Mouse (Mus musculus) forebrain, embryonic 15.5 days (tissue): Measurements from ENCODE around the gene Tnfaip2. TPM values are rescaled to one million over a fixed set of nuclear protein-coding genes. Genes with fewer than 3 reads are reported as not detected.

Source experiments
- ATAC-seq: fragments of 200-750 bp; cut with Nextera tagmentation; replicated peaks from 2 replicates; pipeline ENCODE4 v1.8.0; 2017; ENCODE audit warnings: mild to moderate bottlenecking, moderate TSS enrichment, moderate library complexity
- H3K27ac ChIP-seq: fragments of 300-500 bp; sonication (generic); replicated peaks from 2 replicates; pipeline ENCODE4 v1.5.1; 2015; ENCODE audit warnings: mild to moderate bottlenecking, inconsistent platforms
- H3K27me3 ChIP-seq: fragments of 300-500 bp; sonication (generic); 2 replicates; pipeline ENCODE4 v1.6.1; 2015; ENCODE audit warnings: inconsistent platforms
- H3K36me3 ChIP-seq: fragments of 300-500 bp; sonication (generic); 2 replicates; pipeline ENCODE4 v1.6.1; 2015; ENCODE audit warnings: mild to moderate bottlenecking, inconsistent platforms
- H3K4me1 ChIP-seq: fragments of 300-500 bp; sonication (generic); 2 replicates; pipeline ENCODE4 v1.6.1; 2015; ENCODE audit warnings: inconsistent platforms
- H3K4me2 ChIP-seq: fragments of 300-500 bp; sonication (generic); replicated peaks from 2 replicates; pipeline ENCODE4 v1.6.1; 2015; ENCODE audit warnings: mild to moderate bottlenecking, inconsistent platforms
- H3K4me3 ChIP-seq: fragments of 300-500 bp; sonication (generic); 2 replicates; pipeline ENCODE4 v1.5.1; 2015; ENCODE audit warnings: mild to moderate bottlenecking, inconsistent platforms
- H3K9ac ChIP-seq: fragments of 300-500 bp; sonication (generic); replicated peaks from 2 replicates; pipeline ENCODE4 v1.6.1; 2015; ENCODE audit warnings: mild to moderate bottlenecking, inconsistent platforms
- H3K9me3 ChIP-seq: fragments of 300-500 bp; sonication (generic); 2 replicates; pipeline ENCODE4 v1.6.1; 2016; ENCODE audit warnings: inconsistent platforms
- WGBS: fragments of 180-500 bp; shearing (Covaris S2); methylation state at CpG from one replicate; pipeline ENCODE4 v1.1.7; 2015; ENCODE audit warnings: mixed read lengths; 5-methylcytosine and 5-hydroxymethylcytosine counted together
- polyA plus RNA-seq: library from polyadenylated mRNA; unstranded; fragments of >200 nt; fragmentation: Nextera tagmentation; extraction: Ambion mirVana; gene quantifications from 2 replicates; pipeline ENCODE4 v1.2.1, GENCODE M21; 2015

Gene Tnfaip2
- polyA plus RNA-seq, 1 experiment from 2014 or later = 0.51 TPM

- Histone ChIP-seq H3K4me2 (peak overlapping the region; percentile 79), H3K9ac (peak overlapping the region; percentile 55), H3K27me3 (peaks cover 60% of the 10 kb centered on the region), H3K9me3 (no peaks in the 10 kb centered on the region), H3K4me1 (peaks cover 32% of the 10 kb centered on the region), H3K27ac (no peak overlapping the region), H3K4me3 (peak overlapping the region; percentile 43), H3K36me3 (no peaks in the 10 kb centered on the region)
- peak; percentile 45; the same call in 1 of the 2 replicates for ATAC-seq
- WGBS = 1% methylated on average over 40 of the region's 40 CpGs
These were observed 13.0 kb upstream of the Tnfaip2 start for GRCm38 (mm10) chr12:111428961-111429911.

- Histone ChIP-seq H3K4me3 (peak overlapping the region; percentile 43), H3K27me3 (peaks cover 54% of the 10 kb centered on the region), H3K9me3 (no peaks in the 10 kb centered on the region), H3K4me1 (peaks cover 36% of the 10 kb centered on the region), H3K27ac (no peak overlapping the region), H3K4me2 (peak overlapping the region; percentile 79), H3K9ac (no peak overlapping the region), H3K36me3 (no peaks in the 10 kb centered on the region)
- WGBS = 16% methylated on average over 27 of the region's 27 CpGs
- no peak for ATAC-seq
These were observed 12.0 kb upstream of the Tnfaip2 start for GRCm38 (mm10) chr12:111430049-111430867.

GRCm38 (mm10) chr12:111430868-111431817 is 11.1 kb upstream of the Tnfaip2 start:
- H3K4me1 ChIP-seq = peaks cover 32% of the 10 kb centered on the region
- 29% methylated on average over 14 of the region's 14 CpGs for WGBS
- H3K9me3 ChIP-seq = no peaks in the 10 kb centered on the region
- no peak overlapping the region for H3K9ac ChIP-seq
- no peaks in the 10 kb centered on the region for H3K36me3 ChIP-seq
- H3K27ac ChIP-seq = no peak overlapping the region
- ATAC-seq = no peak
- no peak overlapping the region for H3K4me3 ChIP-seq
- H3K27me3 ChIP-seq = peaks cover 47% of the 10 kb centered on the region
- H3K4me2 ChIP-seq = no peak overlapping the region

- Histone ChIP-seq H3K27ac (no peak overlapping the region), H3K27me3 (peaks cover 47% of the 10 kb centered on the region), H3K9ac (no peak overlapping the region), H3K4me2 (no peak overlapping the region), H3K9me3 (no peaks in the 10 kb centered on the region), H3K36me3 (no peaks in the 10 kb centered on the region), H3K4me3 (no peak overlapping the region), H3K4me1 (peaks cover 31% of the 10 kb centered on the region)
- WGBS = 32% methylated on average over 4 of the region's 4 CpGs
- ATAC-seq = no peak
These were observed 10.2 kb upstream of the Tnfaip2 start for GRCm38 (mm10) chr12:111432097-111432496.

DNA sequence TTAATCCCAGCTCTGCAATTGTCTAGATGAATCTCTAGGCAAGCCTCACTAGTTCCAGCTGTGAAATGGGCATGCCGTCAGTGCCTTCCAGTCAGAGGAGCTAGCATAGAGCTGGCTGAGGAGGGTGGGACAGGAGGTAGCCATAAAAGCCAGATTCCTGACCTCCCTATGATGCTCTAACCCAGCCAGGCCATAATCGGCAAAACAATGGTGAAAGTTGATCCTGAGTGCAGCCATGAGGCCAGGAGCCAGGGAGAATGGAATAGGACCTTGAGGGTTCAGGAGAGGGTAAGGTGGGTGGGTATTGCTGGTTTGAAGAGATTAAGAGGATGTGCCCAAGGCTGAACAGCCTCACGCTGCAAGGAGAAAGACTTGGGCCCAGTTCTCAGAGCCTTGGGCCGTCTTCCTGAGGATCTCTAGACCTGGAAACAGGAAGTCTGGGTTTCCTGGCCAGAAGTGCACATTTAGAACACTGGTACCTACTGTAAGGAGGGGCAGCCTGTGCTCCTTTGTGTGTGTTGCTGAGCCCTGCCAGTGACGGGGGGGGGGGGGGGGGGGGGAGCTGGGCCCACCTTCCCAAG is 9.4 kb upstream of the Tnfaip2 start:
- Histone ChIP-seq H3K9me3 (no peaks in the 10 kb centered on the region), H3K36me3 (no peaks in the 10 kb centered on the region), H3K9ac (no peak overlapping the region), H3K27ac (no peak overlapping the region), H3K4me1 (peaks cover 26% of the 10 kb centered on the region), H3K27me3 (peaks cover 45% of the 10 kb centered on the region), H3K4me3 (no peak overlapping the region), H3K4me2 (no peak overlapping the region)
- no peak for ATAC-seq
- WGBS = 47% methylated on average over 5 of the region's 5 CpGs

DNA sequence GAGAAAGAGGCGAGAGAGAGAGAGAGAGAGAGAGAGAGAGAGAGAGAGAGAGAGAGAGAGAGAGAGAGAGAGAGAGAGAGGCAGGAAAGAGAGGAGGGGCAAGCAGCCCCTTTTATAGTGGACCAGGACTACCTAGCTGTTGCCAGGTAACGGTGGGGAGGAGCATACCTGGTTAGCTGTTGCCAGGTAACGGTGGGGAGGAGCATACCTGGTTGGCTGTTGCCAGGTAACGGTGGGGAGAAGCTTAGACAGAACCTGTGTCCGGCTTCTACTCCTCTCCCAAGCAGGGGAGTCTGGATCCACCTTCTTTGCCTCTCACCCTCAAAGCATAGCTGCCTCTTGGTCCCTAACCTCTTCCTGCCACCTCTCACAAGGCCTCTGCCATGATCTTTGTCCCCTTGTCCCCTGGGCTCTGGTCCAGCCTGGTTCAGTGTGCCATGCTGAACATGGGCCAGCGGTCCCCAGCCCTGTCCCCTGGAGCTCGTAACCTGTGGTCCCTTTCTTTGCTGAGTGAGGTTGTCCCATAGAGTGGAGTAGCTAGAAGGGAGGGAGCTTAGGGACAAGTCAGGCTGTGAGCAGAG is 8.0 kb upstream of the Tnfaip2 start:
- Histone ChIP-seq H3K4me1 (peaks cover 12% of the 10 kb centered on the region), H3K27me3 (peaks cover 37% of the 10 kb centered on the region), H3K4me3 (no peak overlapping the region), H3K4me2 (no peak overlapping the region; the same call in 1 of the 2 replicates), H3K27ac (peak overlapping the region; percentile 70), H3K9me3 (no peaks in the 10 kb centered on the region), H3K9ac (no peak overlapping the region), H3K36me3 (no peaks in the 10 kb centered on the region)
- WGBS = 24% methylated on average over 6 of the region's 7 CpGs
- ATAC-seq = no peak; the same call in 1 of the 2 replicates

DNA sequence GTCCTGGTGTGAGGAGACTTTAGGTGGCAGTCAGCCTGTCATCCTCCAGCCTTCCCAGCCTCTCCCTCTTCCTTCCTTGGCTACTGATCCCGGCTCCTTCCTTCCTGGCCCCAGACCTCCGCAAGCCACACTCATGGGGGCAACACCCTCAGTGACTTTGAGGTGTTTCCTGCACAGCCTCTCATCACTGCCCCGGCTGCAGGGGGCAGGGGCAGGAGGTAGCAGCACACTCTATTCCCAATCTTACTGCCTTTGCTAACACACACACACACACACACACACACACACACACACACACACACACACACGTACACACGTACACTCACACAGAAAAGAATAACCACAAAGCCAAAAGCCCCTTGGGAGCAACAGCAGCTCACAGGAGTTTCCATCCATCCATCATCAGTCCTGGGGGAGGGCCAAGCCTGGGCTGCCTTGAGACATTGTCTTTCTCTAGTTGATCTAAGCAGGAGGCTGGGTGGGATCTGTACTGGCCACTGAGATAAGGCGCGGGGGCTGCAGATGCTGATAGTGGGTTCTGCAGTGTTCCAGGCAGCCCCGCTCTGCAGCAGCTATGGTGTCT is 7.4 kb upstream of the Tnfaip2 start:
- H3K4me2 ChIP-seq = no peak overlapping the region
- H3K4me3 ChIP-seq = no peak overlapping the region
- H3K9me3 ChIP-seq = no peaks in the 10 kb centered on the region
- WGBS = 42% methylated on average over 8 of the region's 8 CpGs
- peak overlapping the region; percentile 70 for H3K27ac ChIP-seq
- H3K9ac ChIP-seq = no peak overlapping the region
- H3K4me1 ChIP-seq = peaks cover 6% of the 10 kb centered on the region
- peaks cover 34% of the 10 kb centered on the region for H3K27me3 ChIP-seq
- no peaks in the 10 kb centered on the region for H3K36me3 ChIP-seq
- no peak for ATAC-seq

GRCm38 (mm10) chr12:111436170-111436569 is 6.1 kb upstream of the Tnfaip2 start:
- Histone ChIP-seq H3K4me2 (no peak overlapping the region), H3K9me3 (no peaks in the 10 kb centered on the region), H3K4me1 (peaks cover 4% of the 10 kb centered on the region), H3K4me3 (no peak overlapping the region), H3K27me3 (peaks cover 26% of the 10 kb centered on the region), H3K36me3 (no peaks in the 10 kb centered on the region), H3K9ac (no peak overlapping the region), H3K27ac (no peak overlapping the region)
- no peak for ATAC-seq
- 84% methylated on average over 3 of the region's 3 CpGs for WGBS

DNA sequence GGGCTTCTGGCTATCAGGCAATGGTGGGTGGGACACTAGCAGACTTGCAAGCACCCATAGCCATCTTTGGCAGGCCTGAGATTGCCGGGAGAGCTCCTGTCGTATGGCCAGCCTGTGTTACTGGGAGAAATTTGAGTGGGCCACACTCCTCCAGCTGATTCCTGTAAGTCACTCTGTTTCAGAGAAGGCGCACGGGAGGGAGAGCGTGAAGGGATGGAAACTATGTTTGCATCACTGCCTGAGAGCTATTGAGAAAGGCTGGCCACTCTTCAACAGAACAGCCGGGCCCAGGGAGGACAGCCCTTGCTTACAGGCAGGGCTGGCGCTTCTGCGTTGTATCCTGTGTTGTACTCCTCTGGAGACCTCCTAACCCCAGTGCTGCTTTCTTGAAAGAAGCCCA is 5.6 kb upstream of the Tnfaip2 start:
- no peak overlapping the region for H3K4me3 ChIP-seq
- H3K4me1 ChIP-seq = peaks cover 4% of the 10 kb centered on the region
- H3K27ac ChIP-seq = no peak overlapping the region
- H3K27me3 ChIP-seq = peaks cover 26% of the 10 kb centered on the region
- no peak for ATAC-seq
- H3K4me2 ChIP-seq = no peak overlapping the region
- 85% methylated on average over 8 of the region's 8 CpGs for WGBS
- H3K9ac ChIP-seq = no peak overlapping the region
- no peaks in the 10 kb centered on the region for H3K36me3 ChIP-seq
- no peaks in the 10 kb centered on the region for H3K9me3 ChIP-seq

DNA sequence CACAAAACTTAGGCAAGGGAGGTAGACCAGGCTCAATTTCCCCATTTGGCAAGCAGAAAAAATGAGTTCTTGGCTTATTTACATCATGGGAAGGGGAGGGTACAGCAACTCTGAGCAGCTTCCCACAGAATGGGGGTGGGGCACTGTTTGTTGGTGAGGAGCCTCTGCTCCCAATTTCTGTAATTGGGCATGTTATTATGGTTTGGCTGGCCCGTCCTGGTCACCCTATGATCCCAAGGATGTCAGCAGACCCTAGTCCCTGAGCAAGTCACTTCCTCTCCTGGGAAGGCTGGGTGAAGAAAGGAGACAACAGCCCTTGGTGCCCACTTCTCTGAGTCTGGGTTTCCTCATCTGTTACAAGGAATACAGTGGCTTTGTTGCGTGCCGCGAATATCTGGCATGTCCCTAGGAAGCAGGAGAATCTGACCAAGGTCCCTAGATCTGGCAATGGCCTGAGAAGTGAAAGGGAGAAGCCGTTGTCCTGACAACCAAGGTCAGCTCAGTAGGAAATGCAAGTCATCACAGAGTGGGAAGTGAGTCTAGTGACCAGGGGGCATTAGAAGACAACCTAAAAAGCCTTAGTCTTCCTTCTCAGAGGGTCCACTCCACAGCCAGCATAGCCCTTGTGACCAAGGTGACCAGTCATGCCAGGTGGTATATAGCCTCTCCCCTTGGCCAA is 4.9 kb upstream of the Tnfaip2 start:
- H3K27me3 ChIP-seq = peaks cover 27% of the 10 kb centered on the region
- no peak for ATAC-seq
- H3K4me2 ChIP-seq = no peak overlapping the region
- H3K9ac ChIP-seq = no peak overlapping the region
- WGBS = 74% methylated on average over 5 of the region's 5 CpGs
- H3K36me3 ChIP-seq = no peaks in the 10 kb centered on the region
- no peak overlapping the region for H3K4me3 ChIP-seq
- H3K27ac ChIP-seq = no peak overlapping the region
- H3K9me3 ChIP-seq = no peaks in the 10 kb centered on the region
- H3K4me1 ChIP-seq = peaks cover 8% of the 10 kb centered on the region
